Mouse (Mus musculus) small intestine, adult 2 months (tissue): ENCODE results near the gene Ttc22.

Source experiments
- CTCF ChIP-seq: fragments of 200-500 bp; IDR thresholded peaks from 2 replicates; pipeline ENCODE4 v1.5.1; 2012; ENCODE audit warnings: low read depth, mild to moderate bottlenecking, control low read depth, inconsistent platforms, low read length, moderate library complexity, mixed read lengths; ENCODE audit not compliant: insufficient replicate concordance, insufficient read length; ENCODE audit errors: extremely low read depth
- POLR2A ChIP-seq: fragments of 200-500 bp; IDR thresholded peaks from 2 replicates; pipeline ENCODE4 v1.6.1; 2012; ENCODE audit warnings: low read depth, mild to moderate bottlenecking, control low read depth, inconsistent platforms, low read length, moderate library complexity

DNA sequence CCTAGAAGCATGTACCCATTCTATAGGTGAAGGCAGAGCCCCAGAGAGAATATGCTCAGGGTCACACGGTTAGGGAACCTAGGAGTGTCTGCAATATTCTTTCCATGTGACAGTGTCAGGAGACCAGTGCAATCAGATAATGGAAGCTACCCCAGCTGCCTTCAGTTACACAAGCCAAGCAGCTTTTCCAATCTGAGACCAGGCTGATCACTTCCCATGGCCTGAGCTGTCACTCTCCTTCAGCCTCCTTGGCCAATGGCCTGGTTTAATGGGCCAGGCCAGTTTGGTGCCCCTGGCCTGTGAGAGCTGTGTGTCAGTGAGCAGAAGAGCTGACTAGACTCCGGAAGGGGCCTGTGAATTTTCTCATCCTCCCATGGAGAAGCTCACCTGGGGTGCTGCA, 43.0 kb downstream of the Ttc22 start:
- no peak for TF ChIP-seq CTCF
- no peak for TF ChIP-seq POLR2A
